Mouse (Mus musculus): Measurements from ENCODE around the gene Blmh.

Blmh gene
- long read RNA-seq, experiment 1, transcript Blmh-201 (12 exons, 2,497 nt): major isoform, 53 of 64 reads
- long read RNA-seq, experiment 1, partial matches to known transcripts: 6 of 64 reads
- long read RNA-seq, experiment 1, other reads (novel, unspliced or antisense): 3 of 64 reads
- long read RNA-seq, experiment 2, transcript Blmh-201 (12 exons, 2,497 nt): major isoform, 45 of 59 reads
- long read RNA-seq, experiment 2, partial matches to known transcripts: 8 of 59 reads
- long read RNA-seq, experiment 2, other reads (novel, unspliced or antisense): 5 of 59 reads

GRCm38 (mm10) chr11:76924759-76925236 lies at the start of gene Blmh:
Gene Blmh (plus strand): TSS chr11:76924809.
- intact Hi-C loops (cut with DNase I): no loop called here

DNA sequence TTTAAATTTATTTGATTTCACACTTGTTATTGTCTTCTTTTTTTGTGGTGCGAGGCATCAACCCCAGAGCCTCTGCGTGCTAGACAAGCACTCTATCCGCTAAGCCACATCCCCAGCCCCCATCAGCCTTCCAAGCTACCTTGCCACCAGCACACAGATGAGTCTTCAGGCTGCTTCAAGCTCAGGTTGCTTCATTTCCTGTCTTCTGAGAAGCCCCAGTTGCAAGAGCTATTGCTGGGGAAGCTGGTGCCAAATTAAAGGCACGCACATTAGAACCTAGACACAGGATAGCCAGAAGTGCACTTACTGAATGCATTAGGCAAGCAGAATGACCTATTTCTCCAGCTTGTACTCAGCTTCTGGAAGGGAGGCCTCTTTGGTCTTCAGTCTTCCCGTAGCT lies 44.8 kb upstream of the Blmh start:
- intact Hi-C loops (cut with DNase I): no loop called here

DNA sequence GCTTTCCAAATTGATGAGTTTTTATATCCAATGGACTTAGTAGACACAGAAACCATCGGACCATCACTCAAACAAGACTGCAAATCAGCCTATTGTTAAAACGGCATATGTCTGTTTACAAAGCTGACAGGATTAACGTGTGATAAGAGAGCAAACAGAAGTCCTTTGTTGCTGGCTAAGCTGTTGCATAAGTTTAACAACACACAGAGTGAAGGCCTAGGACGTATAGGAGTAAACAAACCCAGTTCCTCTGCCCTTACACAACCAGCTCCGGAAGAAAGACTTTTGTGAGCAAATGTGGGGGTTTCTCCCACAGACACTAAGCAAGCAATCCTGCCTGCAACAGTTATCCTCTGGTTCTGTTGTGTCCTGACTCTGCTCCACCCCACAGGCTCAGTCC lies 40.2 kb upstream of the Blmh start:
- intact Hi-C loops (cut with DNase I): no loop called here

DNA sequence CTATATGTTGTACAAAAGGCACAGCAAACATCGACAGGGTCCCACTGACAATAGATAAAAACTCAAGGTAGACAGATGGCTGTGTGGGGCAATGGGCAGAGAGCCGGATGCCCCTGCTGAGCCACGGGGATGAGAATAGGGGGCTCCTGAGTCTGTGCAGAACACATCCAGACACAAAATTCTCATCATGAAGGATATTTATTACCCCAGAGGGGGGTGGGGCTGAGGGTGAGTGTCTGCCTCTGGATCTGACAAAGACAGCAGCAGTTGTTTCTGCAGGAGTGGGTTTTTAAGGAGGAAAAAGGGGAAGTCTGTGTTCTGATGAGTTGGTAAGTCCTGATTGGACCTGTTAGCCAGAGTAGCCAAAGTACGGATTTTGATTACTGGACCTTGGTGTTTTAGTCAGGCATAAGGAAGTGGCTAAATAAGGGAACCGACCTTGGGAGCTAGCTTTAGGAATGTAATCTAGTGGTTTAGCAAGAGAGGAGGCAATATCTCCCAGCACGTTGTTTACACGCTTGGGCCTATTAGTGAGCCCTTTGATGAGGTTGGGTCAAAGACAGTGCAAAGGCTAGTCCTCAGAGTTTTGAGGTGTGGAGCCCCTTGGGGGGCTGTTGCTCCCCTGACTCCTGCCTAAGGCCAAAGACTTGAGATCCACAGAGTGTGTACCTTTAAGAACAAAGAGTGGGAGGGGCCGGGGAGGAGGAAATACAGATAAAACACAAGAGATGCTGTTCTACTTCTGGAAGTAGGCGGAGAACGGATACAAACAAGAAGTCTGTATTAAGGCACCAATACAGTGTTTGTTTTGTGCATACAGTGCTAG lies 35.1 kb upstream of the Blmh start:
- intact Hi-C loops (cut with DNase I): loop anchor here (5.0 to 10.0 kb wide), 3 partner anchors 42 to 215 kb away; partner anchors contain the start of genes Bhlha9, Cpd and Trarg1

DNA sequence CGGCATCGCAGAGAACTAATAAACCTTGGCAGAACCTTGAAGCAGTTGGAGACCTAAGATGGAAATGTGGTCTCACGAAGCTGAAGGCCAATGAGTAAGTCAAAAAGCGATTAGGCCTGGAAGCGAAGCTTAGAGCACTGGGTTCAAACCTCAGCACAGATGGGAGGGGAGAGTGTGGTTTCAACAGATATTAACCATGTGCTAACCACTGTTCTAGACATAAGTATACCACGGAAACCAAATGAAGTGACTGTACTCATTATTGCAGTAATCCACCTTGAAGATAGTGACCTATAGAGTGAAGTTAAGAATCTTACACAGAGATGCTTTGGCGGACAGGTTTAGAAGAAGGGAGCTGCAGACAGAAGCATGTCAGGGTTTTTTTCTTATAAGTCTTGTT lies 33.4 kb upstream of the Blmh start:
- intact Hi-C loops (cut with DNase I): loop anchor here (5.0 to 10.0 kb wide), 3 partner anchors 44 to 216 kb away; partner anchors contain the start of genes Bhlha9, Cpd and Trarg1

DNA sequence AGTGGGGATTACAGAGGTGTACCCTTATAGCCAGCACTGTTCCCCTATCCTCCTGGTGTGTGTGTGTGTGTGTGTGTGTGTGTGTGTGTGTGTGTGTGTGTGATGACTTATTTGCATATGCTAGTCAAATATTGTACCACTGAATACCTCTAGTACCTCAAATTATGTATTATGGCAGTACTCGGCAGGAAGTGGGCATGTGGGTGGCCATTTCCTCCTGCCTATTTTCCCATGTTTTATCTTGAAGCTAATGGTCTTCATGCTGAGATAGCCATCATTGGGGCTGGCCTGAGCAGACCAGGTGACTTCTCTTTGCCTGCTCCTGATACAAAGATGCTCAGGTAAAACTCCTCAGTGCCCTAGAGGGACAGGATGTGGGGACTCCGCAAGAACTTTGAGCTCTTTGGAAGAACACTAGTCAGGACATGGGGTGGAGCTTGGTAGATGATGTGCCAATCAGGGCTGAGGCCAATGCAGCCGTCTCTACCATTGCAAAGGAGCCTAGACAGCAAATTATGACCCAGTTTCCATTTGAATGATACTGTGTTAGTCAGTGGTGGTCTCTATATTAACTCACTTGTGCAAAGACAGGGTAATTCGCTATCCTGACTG lies 32.8 kb upstream of the Blmh start:
- intact Hi-C loops (cut with DNase I): loop anchor here (5.0 to 10.0 kb wide), 3 partner anchors 45 to 217 kb away; partner anchors contain the start of genes Bhlha9, Cpd and Trarg1

DNA sequence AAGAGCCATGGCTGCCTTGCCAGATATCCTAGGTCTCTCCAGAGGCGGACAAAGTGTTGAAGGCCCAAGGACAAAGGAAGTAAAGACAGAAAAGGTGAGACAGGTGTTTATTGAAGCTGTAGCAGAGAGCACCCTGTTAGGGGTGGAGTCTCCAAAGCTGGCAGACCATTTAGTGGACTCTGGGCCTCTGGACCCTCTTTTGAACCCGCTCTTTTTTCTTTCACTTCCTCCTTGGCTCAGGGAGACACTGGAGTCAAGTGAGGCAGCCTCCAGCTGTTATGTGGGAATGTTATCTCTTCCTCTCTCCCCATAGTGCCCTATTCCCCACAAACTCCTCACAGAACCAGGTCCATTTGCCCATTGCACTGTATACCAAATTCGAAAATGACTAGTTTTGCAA lies 31.6 kb upstream of the Blmh start:
- intact Hi-C loops (cut with DNase I): loop anchor here (5.0 to 10.0 kb wide), 3 partner anchors 46 to 218 kb away; partner anchors contain the start of genes Bhlha9, Cpd and Trarg1

- intact Hi-C loops (cut with DNase I): loop anchor here (5.0 to 10.0 kb wide), 3 partner anchors 46 to 219 kb away; partner anchors contain the start of genes Bhlha9, Cpd and Trarg1
Measured at GRCm38 (mm10) chr11:76893570-76893969, 31.0 kb upstream of the Blmh start.

DNA sequence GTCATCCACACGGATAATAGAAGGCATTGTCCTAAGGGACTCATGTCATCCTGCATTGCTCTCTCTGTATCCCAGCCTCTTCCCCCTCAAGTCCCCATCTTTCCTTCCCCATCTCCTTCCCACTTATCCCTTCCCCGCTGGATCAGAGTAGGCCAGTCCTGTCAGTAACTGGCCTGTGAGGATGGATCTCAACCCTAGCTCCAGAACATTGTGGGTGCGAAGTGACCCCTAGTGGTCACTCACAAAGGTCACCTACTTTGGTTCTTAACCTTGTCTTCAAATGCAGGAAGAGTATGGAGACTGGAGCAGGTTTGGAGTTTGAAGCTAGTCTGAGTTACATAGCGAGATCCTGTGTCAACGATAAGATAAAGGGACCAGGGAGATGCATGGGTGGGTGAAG lies 30.4 kb upstream of the Blmh start:
- intact Hi-C loops (cut with DNase I): loop anchor here (2.0 to 10.0 kb wide), 4 partner anchors 47 to 219 kb away; partner anchors contain the start of genes Bhlha9, Cpd and Trarg1

DNA sequence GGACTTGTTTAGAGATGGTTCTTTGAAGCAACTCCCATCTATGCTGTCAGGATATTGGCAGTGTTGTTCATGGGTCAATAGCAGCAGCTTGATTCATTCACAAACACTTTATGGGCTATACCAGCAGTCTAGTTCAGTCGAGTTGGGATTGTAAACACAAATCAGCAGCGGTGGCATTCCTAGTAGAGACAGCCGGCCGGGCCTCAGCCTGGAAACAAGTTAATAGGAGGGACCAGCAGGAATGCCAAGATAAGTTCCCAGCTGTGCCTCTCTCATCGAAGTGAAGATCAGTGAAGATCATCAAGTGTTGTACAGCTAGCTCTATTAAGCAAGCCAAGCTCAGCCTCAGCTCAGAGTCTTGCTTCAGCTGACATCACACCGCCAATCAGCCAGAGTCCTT lies 28.2 kb upstream of the Blmh start:
- intact Hi-C loops (cut with DNase I): loop anchor here (10.0 kb wide), 1 partner anchor 222 kb away; the partner anchor contains the start of genes Bhlha9 and Trarg1

DNA sequence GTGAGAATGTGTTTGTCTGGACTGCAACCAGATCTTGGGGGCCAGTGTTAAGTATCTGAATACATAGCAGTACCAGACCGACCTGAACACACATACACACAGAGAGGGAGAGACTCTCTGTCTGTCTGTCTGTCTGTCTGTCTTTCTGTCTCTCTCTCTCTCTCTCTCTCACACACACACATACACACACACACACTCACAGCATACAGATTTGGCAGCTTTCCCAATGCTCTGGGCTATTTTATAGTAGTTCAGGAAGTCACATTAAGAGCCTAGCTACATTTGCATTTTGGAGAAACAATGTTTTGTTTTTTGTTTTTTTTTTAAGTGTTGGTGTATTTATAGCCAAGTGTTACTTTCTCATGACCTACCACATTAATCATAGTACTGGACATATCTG lies 27.5 kb upstream of the Blmh start:
- intact Hi-C loops (cut with DNase I): loop anchor here (10.0 kb wide), 1 partner anchor 222 kb away; the partner anchor contains the start of genes Bhlha9 and Trarg1

DNA sequence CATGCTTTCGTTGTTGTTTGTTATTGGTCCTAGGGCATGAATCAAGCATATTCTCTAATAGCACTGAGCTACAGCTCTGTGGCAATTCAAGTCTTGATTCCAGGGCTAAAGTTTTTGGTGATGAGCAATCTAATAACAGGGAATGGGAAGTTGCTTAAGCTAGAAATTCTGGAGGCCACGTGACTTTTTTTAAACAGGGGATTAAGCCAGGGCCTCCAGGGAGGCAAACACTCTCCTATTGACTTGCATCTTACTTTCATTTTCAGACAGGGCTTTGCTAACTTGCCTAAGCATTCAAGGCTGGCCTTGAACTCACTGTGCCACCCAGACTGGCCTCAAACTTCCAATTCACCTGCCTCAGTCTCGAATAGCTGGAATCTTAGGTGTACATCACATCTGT lies 26.7 kb upstream of the Blmh start:
- intact Hi-C loops (cut with DNase I): loop anchor here (10.0 kb wide), 1 partner anchor 223 kb away; the partner anchor contains the start of genes Bhlha9 and Trarg1

DNA sequence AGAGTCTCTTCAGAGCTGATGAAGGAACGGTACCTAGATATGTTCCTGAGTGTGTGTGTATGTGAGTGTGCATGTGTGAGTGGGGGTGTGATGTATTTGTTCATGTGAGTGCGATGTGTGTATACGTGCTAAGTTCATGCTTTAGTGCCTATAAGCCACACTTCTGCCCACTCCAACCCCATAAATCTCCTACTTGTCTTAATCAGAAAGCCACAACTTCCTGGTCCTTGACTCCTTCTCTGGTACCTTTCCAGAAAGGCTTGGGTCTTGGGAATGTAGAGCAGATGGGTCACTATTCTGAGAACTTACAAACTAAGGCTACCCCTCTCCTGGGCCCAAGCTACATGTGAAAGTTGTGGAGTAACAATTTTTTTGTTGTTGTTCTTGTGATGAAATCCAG lies 25.9 kb upstream of the Blmh start:
- intact Hi-C loops (cut with DNase I): loop anchor here (10.0 kb wide), 1 partner anchor 224 kb away; the partner anchor contains the start of genes Bhlha9 and Trarg1

DNA sequence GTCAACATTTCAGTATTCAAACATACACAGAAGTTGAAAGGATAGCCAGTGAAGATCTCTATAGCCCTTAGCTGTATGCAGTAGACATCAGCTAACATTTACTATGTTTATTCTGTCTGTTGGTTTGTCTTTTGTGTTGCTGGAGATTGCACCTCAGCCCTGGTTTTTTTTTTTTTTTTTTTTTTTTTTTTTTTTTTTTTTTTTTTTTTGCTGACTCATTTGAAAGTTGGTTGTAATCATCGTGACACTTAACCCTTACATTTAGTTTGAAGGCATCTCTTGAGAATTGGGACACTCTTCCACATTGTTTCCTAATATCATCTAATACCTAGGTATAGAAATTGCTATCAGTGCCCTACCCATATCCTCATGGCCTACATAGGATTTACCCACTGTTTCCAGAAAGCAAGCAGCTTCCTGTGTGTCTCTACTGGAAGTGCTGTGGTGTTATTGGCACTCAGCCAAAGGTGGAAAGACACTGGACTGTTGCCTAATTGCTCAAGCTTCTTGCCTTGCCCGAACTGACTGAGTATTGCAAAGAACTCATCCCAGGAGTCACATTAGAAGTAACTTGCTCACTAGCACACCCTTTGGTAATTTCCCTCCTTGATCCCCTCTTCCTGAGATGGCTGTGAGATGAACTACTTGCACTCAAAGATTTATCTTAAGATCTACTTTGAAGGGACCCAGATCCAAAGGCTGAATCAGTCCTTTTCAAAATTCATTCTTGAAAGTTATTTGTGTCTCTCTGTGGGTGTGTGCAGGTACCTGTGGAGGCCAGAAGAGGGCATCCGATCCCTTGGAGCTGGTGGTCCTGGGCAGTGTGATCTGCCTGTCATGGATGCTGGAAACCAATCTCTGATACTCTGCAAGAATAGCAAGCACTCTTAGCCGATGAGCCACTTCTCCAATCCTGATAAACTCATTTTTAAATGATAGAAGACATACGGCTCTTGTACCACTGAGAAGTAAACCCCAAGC lies 24.6 kb upstream of the Blmh start:
- intact Hi-C loops (cut with DNase I): loop anchor here (5.0 to 10.0 kb wide), 2 partner anchors 37 to 225 kb away; partner anchors contain the start of genes Bhlha9 and Trarg1

DNA sequence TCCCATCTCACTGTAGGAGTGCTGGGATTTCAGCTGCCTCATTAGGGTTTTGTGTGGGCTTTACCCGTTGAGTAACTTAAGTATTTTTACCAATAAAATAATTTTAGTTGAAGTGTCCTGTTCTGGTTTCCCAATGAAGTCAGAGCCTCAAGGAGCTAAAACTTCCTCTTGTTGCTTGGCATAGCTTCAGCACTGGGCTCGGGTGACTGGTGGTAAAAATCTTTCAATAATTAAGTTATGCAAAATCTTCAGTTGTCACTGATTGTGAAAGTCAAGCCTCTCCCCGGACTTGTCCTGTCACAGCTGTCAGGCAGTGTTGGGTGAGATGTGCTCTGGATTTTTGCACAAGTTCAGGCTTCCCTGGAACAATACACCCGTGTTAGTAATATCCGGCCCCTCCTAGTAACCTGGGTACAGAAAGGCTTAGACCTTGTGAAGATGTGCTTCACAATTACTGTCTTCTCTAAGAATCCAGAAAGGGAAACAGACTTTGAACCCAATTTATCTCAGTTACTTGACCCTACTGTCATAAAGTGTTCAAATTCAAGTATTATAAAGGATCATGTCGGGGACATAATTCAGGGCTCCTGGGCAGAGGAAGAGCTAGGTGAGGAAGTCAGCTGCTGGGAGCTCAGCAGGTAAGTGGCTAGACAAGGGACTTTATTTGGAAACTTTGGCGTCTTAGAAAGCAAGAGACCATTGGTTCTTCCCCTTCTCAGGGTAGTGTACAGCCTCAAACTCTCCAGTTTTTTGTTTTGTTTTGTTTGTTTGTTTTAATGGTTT lies 22.8 kb upstream of the Blmh start, which contains the start of gene Tmigd1:
Gene Tmigd1, plus strand, starts transcription at position 581 of the 783 bp plus-strand sequence.
- intact Hi-C loops (cut with DNase I): loop anchor here (5.0 kb wide), 1 partner anchor 36 kb away; no protein-coding TSS in a partner anchor

DNA sequence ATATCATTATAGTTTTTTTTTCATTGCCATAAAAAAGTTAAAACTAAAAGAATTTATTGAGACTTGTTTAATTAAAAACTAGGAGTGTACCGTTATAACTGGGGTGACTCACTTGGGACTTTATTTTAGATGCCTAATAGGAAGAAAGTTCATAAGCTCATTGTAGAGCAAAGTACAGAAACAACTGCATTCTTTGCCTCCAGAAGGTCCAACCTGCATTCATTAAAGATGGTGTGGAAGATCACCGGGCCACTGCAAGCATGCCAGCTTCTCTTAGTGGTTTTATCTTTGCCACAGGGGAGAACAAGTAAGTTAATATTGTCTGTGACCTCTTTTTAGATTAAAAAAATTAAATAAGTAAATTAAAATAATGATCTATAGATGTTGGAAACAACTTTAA lies 20.3 kb upstream of the Blmh start:
- intact Hi-C loops (cut with DNase I): loop anchor here (5.0 kb wide), 1 partner anchor 33 kb away; no protein-coding TSS in a partner anchor

DNA sequence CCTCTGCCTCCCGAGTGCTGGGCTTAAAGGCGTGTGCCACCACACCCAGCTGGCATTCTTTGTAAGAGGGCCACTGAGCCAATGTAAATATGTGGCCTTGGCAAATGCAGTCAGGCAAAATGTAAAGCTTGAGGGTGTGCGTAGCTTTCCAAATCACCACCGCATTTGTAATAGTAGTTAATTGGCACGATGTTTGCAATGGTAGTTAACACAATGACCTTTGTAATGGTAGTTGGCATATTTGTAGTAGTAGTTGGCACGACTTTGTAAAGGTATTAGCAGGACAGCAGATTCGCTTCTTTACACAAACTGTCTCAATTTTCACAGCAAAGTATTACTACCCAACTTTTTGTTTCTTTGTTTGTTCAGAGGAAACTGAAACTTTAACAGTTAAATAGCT lies 16.0 kb upstream of the Blmh start:
- intact Hi-C loops (cut with DNase I): no loop called here

- intact Hi-C loops (cut with DNase I): no loop called here
Measured at GRCm38 (mm10) chr11:76911325-76912054, 13.1 kb upstream of the Blmh start.
